Mouse (Mus musculus) spleen, adult 2 months (tissue): ENCODE data around the gene Sord. TPM values are rescaled to one million over a fixed set of nuclear protein-coding genes. Genes with fewer than 3 reads are reported as not detected.

Experiments used
- DNase-seq, 2 experiments: peaks; one replicate each; pipeline versions ENCODE4 v3.0.0 to v3.0.0-alpha.2; 2012 to 2021; ENCODE audit warnings: low spot score in 2 of 2, low read depth in 1 of 2
- H3K27ac ChIP-seq: fragments of 200-500 bp; 2 replicates; pipeline ENCODE4 v1.5.1; 2012; ENCODE audit warnings: low read length, inconsistent platforms; ENCODE audit not compliant: insufficient read depth
- H3K27me3 ChIP-seq: fragments of 200-500 bp; 2 replicates; pipeline ENCODE4 v1.6.1; 2012; ENCODE audit warnings: mild to moderate bottlenecking, moderate library complexity, low read length, inconsistent platforms; ENCODE audit not compliant: control insufficient read depth, insufficient read depth
- H3K36me3 ChIP-seq: fragments of 200-500 bp; 2 replicates; pipeline ENCODE4 v1.6.1; 2012; ENCODE audit warnings: mild to moderate bottlenecking, low read length, inconsistent platforms; ENCODE audit not compliant: control insufficient read depth, insufficient read depth
- H3K4me1 ChIP-seq: fragments of 200-500 bp; 2 replicates; pipeline ENCODE4 v1.6.1; 2011; ENCODE audit warnings: inconsistent platforms; ENCODE audit not compliant: control insufficient read depth, insufficient read depth, insufficient read length
- H3K4me3 ChIP-seq: fragments of 200-500 bp; 2 replicates; pipeline ENCODE4 v1.5.1; 2011; ENCODE audit warnings: mild to moderate bottlenecking, inconsistent platforms; ENCODE audit not compliant: insufficient read depth, insufficient read length; ENCODE audit errors: extremely low read depth
- CTCF ChIP-seq: fragments of 200-500 bp; IDR thresholded peaks from 2 replicates; pipeline ENCODE4 v1.5.1; 2011; ENCODE audit warnings: mild to moderate bottlenecking, inconsistent platforms; ENCODE audit not compliant: insufficient read depth, insufficient read length, insufficient replicate concordance; ENCODE audit errors: extremely low read depth
- POLR2A ChIP-seq: fragments of 200-500 bp; IDR thresholded peaks from 2 replicates; pipeline ENCODE4 v1.6.1; 2011; ENCODE audit warnings: low read depth, low read length, inconsistent platforms
- WGBS: fragments of 180-500 bp; shearing (Covaris S2); methylation state at CpG from one replicate; pipeline ENCODE4 v1.1.7; 2018; 5-methylcytosine and 5-hydroxymethylcytosine counted together
- polyA plus RNA-seq: library from polyadenylated mRNA; depleted of rRNA; stranded (reverse); fragments of >200 nt; gene quantifications from 2 replicates; pipeline ENCODE4 v1.2.3, GENCODE M21; 2012

Gene Sord
- polyA plus RNA-seq, 1 experiment = 6.9 TPM

- Histone ChIP-seq H3K4me1 (no peaks in the 10 kb centered on the region), H3K36me3 (no peaks in the 10 kb centered on the region), H3K27ac (no peak overlapping the region), H3K4me3 (no peak overlapping the region), H3K27me3 (no peaks in the 10 kb centered on the region)
- no peak for DNase-seq
- no peak for TF ChIP-seq POLR2A
- no peak for TF ChIP-seq CTCF
- 92% methylated on average over 3 of the region's 3 CpGs for WGBS
These were observed 30.1 kb downstream of the Sord start for GRCm38 (mm10) chr2:122264690-122265089.

GRCm38 (mm10) chr2:122266407-122267193 lies 32.1 kb downstream of the Sord start:
- Histone ChIP-seq H3K36me3 (no peaks in the 10 kb centered on the region), H3K27me3 (no peaks in the 10 kb centered on the region), H3K4me1 (no peaks in the 10 kb centered on the region), H3K4me3 (no peak overlapping the region), H3K27ac (no peak overlapping the region)
- TF ChIP-seq POLR2A (no peak), CTCF (no peak)
- DNase-seq = no peak
- 95% methylated on average over 7 of the region's 7 CpGs for WGBS

DNA sequence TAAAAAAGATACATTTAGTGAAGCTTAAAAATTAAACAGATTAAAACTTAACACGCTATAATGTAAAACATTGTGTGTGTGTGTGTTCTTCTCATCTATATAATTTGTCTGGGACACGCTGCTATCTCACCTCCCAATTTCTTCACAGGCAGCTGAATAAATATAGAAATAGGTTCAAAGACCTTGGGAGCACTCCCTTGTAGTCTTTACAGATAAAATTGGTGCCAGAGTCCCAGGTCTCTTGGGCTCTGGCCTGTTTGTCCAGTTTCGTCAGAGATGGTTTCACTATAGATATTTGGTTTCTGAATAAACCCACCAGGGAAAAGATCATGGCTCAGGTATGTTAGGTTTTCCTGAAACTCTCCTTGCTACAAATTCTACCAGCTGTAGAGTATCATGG lies 44.2 kb downstream of the Sord start:
- no peaks in the 10 kb centered on the region for H3K27me3 ChIP-seq

DNA sequence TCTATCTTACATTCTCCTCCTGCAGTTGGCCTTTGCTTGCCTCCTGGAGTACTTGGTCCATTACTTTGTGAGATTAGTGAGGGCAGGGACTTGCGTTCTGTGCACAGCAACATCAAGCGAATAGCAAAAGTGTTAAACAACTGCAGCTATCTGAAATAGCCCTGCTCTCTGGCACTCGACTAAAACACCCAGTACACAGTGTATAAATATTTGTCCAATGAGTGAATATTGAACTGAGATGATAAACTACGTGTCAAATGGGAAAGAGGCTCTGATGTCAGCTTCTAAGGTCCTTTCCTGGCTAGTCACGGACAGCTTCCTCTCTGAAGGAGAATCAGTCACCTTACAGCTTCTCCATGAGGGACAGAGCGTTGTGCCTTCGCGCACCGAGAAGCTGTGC lies 49.5 kb downstream of the Sord start:
- TF ChIP-seq POLR2A (no peak), CTCF (no peak)
- Histone ChIP-seq H3K36me3 (no peaks in the 10 kb centered on the region), H3K4me3 (no peak overlapping the region), H3K27ac (no peak overlapping the region), H3K27me3 (no peaks in the 10 kb centered on the region), H3K4me1 (no peaks in the 10 kb centered on the region)
- WGBS = 91% methylated on average over 9 of the region's 9 CpGs
- no peak for DNase-seq

More for the DNA sequence above, 44.2 kb downstream of the Sord start:
- DNase-seq = no peak
- Histone ChIP-seq H3K4me3 (no peak overlapping the region), H3K27ac (no peak overlapping the region), H3K36me3 (no peaks in the 10 kb centered on the region), H3K4me1 (no peaks in the 10 kb centered on the region)
- 95% methylated on average over 3 of the region's 3 CpGs for WGBS
- no peak for TF ChIP-seq POLR2A

DNA sequence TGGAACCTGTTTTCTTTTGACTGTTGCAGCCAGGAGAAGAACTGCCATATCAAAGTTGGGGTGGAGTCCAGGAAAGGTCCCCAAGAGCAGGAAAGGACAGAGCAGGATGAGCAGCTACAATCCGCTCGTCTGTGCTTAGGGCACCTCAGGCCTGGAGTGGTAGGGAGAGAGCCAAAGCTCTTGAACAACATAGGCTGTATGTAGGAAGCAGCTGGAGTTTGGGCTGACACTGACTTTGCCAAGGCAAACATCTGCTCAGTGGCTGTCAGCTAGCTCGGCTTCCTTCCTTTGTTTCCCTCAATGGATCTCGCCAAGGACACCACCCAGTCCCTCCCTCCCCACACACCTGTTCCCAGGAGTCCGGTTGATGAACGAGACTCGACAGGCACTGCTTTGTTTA lies 51.6 kb downstream of the Sord start:
- H3K4me1 ChIP-seq = no peaks in the 10 kb centered on the region
- no peak overlapping the region for H3K4me3 ChIP-seq
- WGBS = 48% methylated on average over 7 of the region's 7 CpGs
- no peak for DNase-seq
- TF ChIP-seq POLR2A (no peak), CTCF (no peak)
- no peak overlapping the region for H3K27ac ChIP-seq
- H3K27me3 ChIP-seq = no peaks in the 10 kb centered on the region
- no peaks in the 10 kb centered on the region for H3K36me3 ChIP-seq

GRCm38 (mm10) chr2:122294916-122295315 lies 60.4 kb downstream of the Sord start:
- Histone ChIP-seq H3K27ac (no peak overlapping the region), H3K27me3 (peaks cover 23% of the 10 kb centered on the region), H3K4me3 (no peak overlapping the region), H3K36me3 (no peaks in the 10 kb centered on the region), H3K4me1 (peaks cover 7% of the 10 kb centered on the region; the same call in 1 of the 2 replicates)
- TF ChIP-seq POLR2A = no peak
- no peak for TF ChIP-seq CTCF
- DNase-seq = no peak
- 12% methylated on average over 7 of the region's 7 CpGs for WGBS

DNA sequence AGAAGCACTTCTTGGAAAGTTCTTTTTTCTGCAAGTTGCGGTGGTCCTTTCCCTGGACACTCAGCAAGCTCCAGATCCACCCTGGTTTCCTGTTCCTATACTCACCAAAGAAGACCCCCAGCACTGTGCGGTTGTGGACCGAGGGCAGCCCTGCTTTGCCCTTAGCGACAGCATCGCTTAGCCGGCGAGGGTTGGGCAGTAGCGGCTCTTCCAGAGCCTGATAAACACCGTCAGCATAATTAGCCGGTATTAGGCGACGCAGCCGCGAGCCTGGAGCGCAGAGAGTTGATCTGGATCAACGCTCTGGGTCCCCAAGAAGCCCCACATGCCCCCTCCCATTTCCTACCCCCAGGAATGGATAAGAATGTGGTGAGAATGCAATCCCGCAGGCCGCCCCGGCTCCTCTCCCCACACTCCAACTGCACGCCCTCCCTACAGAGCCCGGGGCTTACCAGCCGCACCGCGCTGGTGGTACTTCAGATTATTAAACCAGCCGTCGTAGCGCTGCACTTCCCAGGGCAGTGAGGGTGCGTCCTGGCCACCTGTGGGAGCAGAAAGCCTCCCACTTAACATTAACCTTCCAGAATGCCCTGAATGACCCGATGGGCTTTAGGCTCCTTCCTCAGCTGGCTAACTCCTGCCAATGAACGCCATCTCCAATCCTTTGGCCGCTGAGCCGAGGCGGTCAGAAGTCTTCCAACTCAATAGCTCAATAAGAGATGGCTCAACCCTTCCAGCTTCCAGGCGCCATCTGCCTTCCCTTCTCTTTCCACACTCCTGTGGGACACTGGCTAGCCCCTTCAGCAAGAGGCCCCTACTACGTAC lies 62.9 kb downstream of the Sord start:
- Histone ChIP-seq H3K4me3 (no peak overlapping the region), H3K4me1 (peaks cover 15% of the 10 kb centered on the region; the same call in 1 of the 2 replicates), H3K27me3 (peaks cover 39% of the 10 kb centered on the region), H3K27ac (no peak overlapping the region), H3K36me3 (no peaks in the 10 kb centered on the region)
- DNase-seq = no peak
- TF ChIP-seq POLR2A = no peak
- TF ChIP-seq CTCF = no peak
- WGBS = 3% methylated on average over 35 of the region's 35 CpGs
